Mouse (Mus musculus): ENCODE data around the gene H2al1m. TPM values are rescaled to one million over a fixed set of nuclear protein-coding genes. Genes with fewer than 3 reads are reported as not detected.
"Not testable (repeated sequence)": the region's sequence is repeated elsewhere in the genome, so short reads cannot be mapped to it uniquely, and the experiment has no call there.

Gene H2al1m
- polyA plus RNA-seq (2015; fragmentation: Nextera tagmentation; extraction: Ambion mirVana), result not detected in 2 replicates

- H3K27me3 ChIP-seq (ENCODE audit: control insufficient read depth, insufficient read depth, low read length); H3K36me3 ChIP-seq (ENCODE audit: control insufficient read depth, insufficient read depth); H3K4me1 ChIP-seq (ENCODE audit: control insufficient read depth, insufficient read depth, low read length); H3K9ac ChIP-seq (ENCODE audit: low read length); H3K27ac ChIP-seq (ENCODE audit: low read length); H3K4me3 ChIP-seq (ENCODE audit: low read length); H3K4me2 ChIP-seq (ENCODE audit: low read depth, low read length); H3K9me3 ChIP-seq (replicated peaks; ENCODE audit: control insufficient read depth, low read length); ATAC-seq (replicated peaks; ENCODE audit: extremely low read depth, insufficient read depth, low FRiP score): not testable (repeated sequence)
- no CpG with 5 or more reads among the region's 1 CpGs for WGBS
Observed at GRCm38 (mm10) chrX:9283464-9283863, at the start of gene H2al1m. TSS of gene H2al1m (plus strand) at chrX:9283764.

- Histone ChIP-seq H3K4me1 (ENCODE audit: control insufficient read depth, insufficient read depth, low read length) (peaks cover 8% of the 10 kb centered on the region; the same call in 1 of the 2 replicates), H3K9ac (ENCODE audit: low read length) (no peak overlapping the region), H3K4me2 (ENCODE audit: low read depth, low read length) (no peak overlapping the region), H3K27me3 (ENCODE audit: control insufficient read depth, insufficient read depth, low read length) (no peaks in the 10 kb centered on the region), H3K27ac (ENCODE audit: low read length) (no peak overlapping the region), H3K36me3 (ENCODE audit: control insufficient read depth, insufficient read depth) (no peaks in the 10 kb centered on the region), H3K9me3 (replicated peaks; ENCODE audit: control insufficient read depth, low read length) (no peaks in the 10 kb centered on the region), H3K4me3 (ENCODE audit: low read length) (no peak overlapping the region)
- WGBS, result 75% methylated on average over 5 of the region's 5 CpGs
- ATAC-seq (replicated peaks; ENCODE audit: extremely low read depth, insufficient read depth, low FRiP score), result no peak
Observed at GRCm38 (mm10) chrX:9240737-9241591, 42.6 kb upstream of the H2al1m start.

- no peaks in the 10 kb centered on the region for H3K36me3 ChIP-seq (ENCODE audit: control insufficient read depth, insufficient read depth)
- H3K4me1 ChIP-seq (ENCODE audit: control insufficient read depth, insufficient read depth, low read length), result peaks cover 8% of the 10 kb centered on the region; the same call in 1 of the 2 replicates
- no peak overlapping the region for H3K4me2 ChIP-seq (ENCODE audit: low read depth, low read length)
- no peak overlapping the region for H3K27ac ChIP-seq (ENCODE audit: low read length)
- H3K27me3 ChIP-seq (ENCODE audit: control insufficient read depth, insufficient read depth, low read length), result no peaks in the 10 kb centered on the region
- WGBS, result 37% methylated on average over 8 of the region's 8 CpGs
- H3K4me3 ChIP-seq (ENCODE audit: low read length), result no peak overlapping the region
- ATAC-seq (replicated peaks; ENCODE audit: extremely low read depth, insufficient read depth, low FRiP score), result no peak
- H3K9me3 ChIP-seq (replicated peaks; ENCODE audit: control insufficient read depth, low read length), result no peaks in the 10 kb centered on the region
- H3K9ac ChIP-seq (ENCODE audit: low read length), result no peak overlapping the region
Observed at GRCm38 (mm10) chrX:9243381-9243864, 40.1 kb upstream of the H2al1m start.

GRCm38 (mm10) chrX:9244603-9245336, 38.8 kb upstream of the H2al1m start:
- Histone ChIP-seq H3K36me3 (ENCODE audit: control insufficient read depth, insufficient read depth) (no peaks in the 10 kb centered on the region), H3K27me3 (ENCODE audit: control insufficient read depth, insufficient read depth, low read length) (no peaks in the 10 kb centered on the region), H3K4me2 (ENCODE audit: low read depth, low read length) (no peak overlapping the region), H3K9ac (ENCODE audit: low read length) (no peak overlapping the region), H3K9me3 (replicated peaks; ENCODE audit: control insufficient read depth, low read length) (no peaks in the 10 kb centered on the region), H3K27ac (ENCODE audit: low read length) (no peak overlapping the region), H3K4me3 (ENCODE audit: low read length) (no peak overlapping the region), H3K4me1 (ENCODE audit: control insufficient read depth, insufficient read depth, low read length) (peaks cover 8% of the 10 kb centered on the region; the same call in 1 of the 2 replicates)
- ATAC-seq (replicated peaks; ENCODE audit: extremely low read depth, insufficient read depth, low FRiP score), result no peak
- WGBS, result 47% methylated on average over 12 of the region's 12 CpGs

- WGBS, result 53% methylated on average over 5 of the region's 5 CpGs
- Histone ChIP-seq H3K9me3 (replicated peaks; ENCODE audit: control insufficient read depth, low read length) (no peaks in the 10 kb centered on the region), H3K4me3 (ENCODE audit: low read length) (no peak overlapping the region), H3K4me1 (ENCODE audit: control insufficient read depth, insufficient read depth, low read length) (no peaks in the 10 kb centered on the region), H3K27me3 (ENCODE audit: control insufficient read depth, insufficient read depth, low read length) (no peaks in the 10 kb centered on the region), H3K27ac (ENCODE audit: low read length) (no peak overlapping the region), H3K9ac (ENCODE audit: low read length) (no peak overlapping the region), H3K4me2 (ENCODE audit: low read depth, low read length) (no peak overlapping the region), H3K36me3 (ENCODE audit: control insufficient read depth, insufficient read depth) (no peaks in the 10 kb centered on the region)
- ATAC-seq (replicated peaks; ENCODE audit: extremely low read depth, insufficient read depth, low FRiP score), result no peak
Observed at GRCm38 (mm10) chrX:9248911-9249310, 34.7 kb upstream of the H2al1m start.

- H3K27ac ChIP-seq (ENCODE audit: low read length), result no peak overlapping the region
- H3K9me3 ChIP-seq (replicated peaks; ENCODE audit: control insufficient read depth, low read length), result no peaks in the 10 kb centered on the region
- no peak overlapping the region for H3K4me2 ChIP-seq (ENCODE audit: low read depth, low read length)
- H3K27me3 ChIP-seq (ENCODE audit: control insufficient read depth, insufficient read depth, low read length), result no peaks in the 10 kb centered on the region
- no peak overlapping the region for H3K9ac ChIP-seq (ENCODE audit: low read length)
- WGBS, result 76% methylated on average over 10 of the region's 10 CpGs
- ATAC-seq (replicated peaks; ENCODE audit: extremely low read depth, insufficient read depth, low FRiP score), result no peak
- H3K4me3 ChIP-seq (ENCODE audit: low read length), result no peak overlapping the region
- H3K36me3 ChIP-seq (ENCODE audit: control insufficient read depth, insufficient read depth), result no peaks in the 10 kb centered on the region
- no peaks in the 10 kb centered on the region for H3K4me1 ChIP-seq (ENCODE audit: control insufficient read depth, insufficient read depth, low read length)
Observed at GRCm38 (mm10) chrX:9253990-9254389, 29.6 kb upstream of the H2al1m start.

- no peaks in the 10 kb centered on the region for H3K36me3 ChIP-seq (ENCODE audit: control insufficient read depth, insufficient read depth)
- H3K4me1 ChIP-seq (ENCODE audit: control insufficient read depth, insufficient read depth, low read length), result no peaks in the 10 kb centered on the region
- no peak overlapping the region for H3K4me3 ChIP-seq (ENCODE audit: low read length)
- no peak overlapping the region for H3K9ac ChIP-seq (ENCODE audit: low read length)
- WGBS, result 85% methylated on average over 3 of the region's 3 CpGs
- no peak overlapping the region for H3K4me2 ChIP-seq (ENCODE audit: low read depth, low read length)
- ATAC-seq (replicated peaks; ENCODE audit: extremely low read depth, insufficient read depth, low FRiP score), result no peak
- H3K27ac ChIP-seq (ENCODE audit: low read length), result no peak overlapping the region
- H3K27me3 ChIP-seq (ENCODE audit: control insufficient read depth, insufficient read depth, low read length), result no peaks in the 10 kb centered on the region
- no peaks in the 10 kb centered on the region for H3K9me3 ChIP-seq (replicated peaks; ENCODE audit: control insufficient read depth, low read length)
Observed at GRCm38 (mm10) chrX:9254901-9255300, 28.7 kb upstream of the H2al1m start.

GRCm38 (mm10) chrX:9256766-9257165, 26.8 kb upstream of the H2al1m start, which contains the start of gene Gm14862:
TSS of gene Gm14862 (minus strand) at chrX:9256899.
- H3K27ac ChIP-seq (ENCODE audit: low read length), result no peak within 1 kb of the TSS
- no peaks in the 10 kb centered on the region for H3K27me3 ChIP-seq (ENCODE audit: control insufficient read depth, insufficient read depth, low read length)
- no peak within 1 kb of the TSS for H3K9ac ChIP-seq (ENCODE audit: low read length)
- no peak for ATAC-seq (replicated peaks; ENCODE audit: extremely low read depth, insufficient read depth, low FRiP score)
- no peaks in the 10 kb centered on the region for H3K9me3 ChIP-seq (replicated peaks; ENCODE audit: control insufficient read depth, low read length)
- H3K4me3 ChIP-seq (ENCODE audit: low read length), result no peak within 1 kb of the TSS
- 73% methylated on average over 5 of the region's 5 CpGs for WGBS
- no peak within 1 kb of the TSS for H3K4me2 ChIP-seq (ENCODE audit: low read depth, low read length)
- no peaks in the 10 kb centered on the region for H3K4me1 ChIP-seq (ENCODE audit: control insufficient read depth, insufficient read depth, low read length)
- no peaks in the 10 kb centered on the region for H3K36me3 ChIP-seq (ENCODE audit: control insufficient read depth, insufficient read depth)

GRCm38 (mm10) chrX:9257831-9258230, 25.7 kb upstream of the H2al1m start:
- H3K9ac ChIP-seq (ENCODE audit: low read length), result no peak overlapping the region
- WGBS, result 79% methylated on average over 7 of the region's 7 CpGs
- H3K4me2 ChIP-seq (ENCODE audit: low read depth, low read length), result no peak overlapping the region
- no peaks in the 10 kb centered on the region for H3K27me3 ChIP-seq (ENCODE audit: control insufficient read depth, insufficient read depth, low read length)
- H3K36me3 ChIP-seq (ENCODE audit: control insufficient read depth, insufficient read depth), result no peaks in the 10 kb centered on the region
- no peaks in the 10 kb centered on the region for H3K9me3 ChIP-seq (replicated peaks; ENCODE audit: control insufficient read depth, low read length)
- no peak overlapping the region for H3K27ac ChIP-seq (ENCODE audit: low read length)
- ATAC-seq (replicated peaks; ENCODE audit: extremely low read depth, insufficient read depth, low FRiP score), result no peak
- no peaks in the 10 kb centered on the region for H3K4me1 ChIP-seq (ENCODE audit: control insufficient read depth, insufficient read depth, low read length)
- no peak overlapping the region for H3K4me3 ChIP-seq (ENCODE audit: low read length)
